In genomic region chr13:105153955-105154354, GRCm38 (mm10) we compare ENCODE assay signal across 8 mouse cellular contexts.
A peak's percentile ranks its signal among the peaks of the same experiment; 100 is the strongest.
DNase-seq lines count a peak whose midpoint lies in the region; ATAC-seq and TF ChIP-seq lines count a peak whose summit lies in the region.

No protein-coding gene starts in this region.

- H3K36me3 ChIP-seq in forebrain, embryonic 12.5 days (replicated peaks), result no peaks in the 10 kb centered on the region
- no peaks in the 10 kb centered on the region for H3K36me3 ChIP-seq in forebrain, embryonic 16.5 days (ENCODE audit: control insufficient read depth, insufficient read depth)
- H3K36me3 ChIP-seq in limb, embryonic 11.5 days (ENCODE audit: control insufficient read depth, insufficient read depth, low read length), result no peaks in the 10 kb centered on the region
- H3K36me3 ChIP-seq in limb, embryonic 10.5 days, result no peaks in the 10 kb centered on the region
- H3K36me3 ChIP-seq in liver, embryonic 14.5 days (replicated peaks; ENCODE audit: control insufficient read depth, insufficient read depth, low read depth), result no peaks in the 10 kb centered on the region

- H3K4me1 ChIP-seq in forebrain, embryonic 12.5 days, result no peaks in the 10 kb centered on the region
- no peaks in the 10 kb centered on the region for H3K4me1 ChIP-seq in forebrain, embryonic 16.5 days (replicated peaks; ENCODE audit: control insufficient read depth, insufficient read depth, low read length)
- H3K4me1 ChIP-seq in limb, embryonic 11.5 days (ENCODE audit: control insufficient read depth, insufficient read depth, low read length), result no peaks in the 10 kb centered on the region
- no peaks in the 10 kb centered on the region for H3K4me1 ChIP-seq in limb, embryonic 10.5 days
- H3K4me1 ChIP-seq in bone marrow, adult 2 months (ENCODE audit: control insufficient read depth, insufficient read depth, low read length), result no peaks in the 10 kb centered on the region; the same call in 1 of the 2 replicates
- H3K4me1 ChIP-seq in liver, embryonic 14.5 days (replicated peaks; ENCODE audit: control insufficient read depth in 2 of 2, insufficient read depth in 2 of 2, low read length in 1 of 2), result peaks cover 0 to 2% of the 10 kb centered on the region in 2 experiments; a peak in 1 of 4 replicates

- no peak for TF ChIP-seq EP300 in liver, embryonic 14.5 days (IDR thresholded peaks at IDR 0.05; ENCODE audit: low read depth)

- no peaks in the 10 kb centered on the region for H3K27me3 ChIP-seq in forebrain, embryonic 12.5 days
- H3K27me3 ChIP-seq in forebrain, embryonic 16.5 days (replicated peaks; ENCODE audit: control insufficient read depth, insufficient read depth, low read length), result no peaks in the 10 kb centered on the region
- no peaks in the 10 kb centered on the region for H3K27me3 ChIP-seq in limb, embryonic 11.5 days (ENCODE audit: control insufficient read depth, insufficient read depth, low read length)
- H3K27me3 ChIP-seq in limb, embryonic 10.5 days (ENCODE audit: low read depth, poor library complexity, severe bottlenecking), result no peaks in the 10 kb centered on the region
- no peaks in the 10 kb centered on the region for H3K27me3 ChIP-seq in liver, embryonic 14.5 days (ENCODE audit: control insufficient read depth, insufficient read depth, low read length)

- H3K4me3 ChIP-seq in forebrain, embryonic 12.5 days (replicated peaks), result no peak overlapping the region
- H3K4me3 ChIP-seq in forebrain, embryonic 16.5 days (replicated peaks; ENCODE audit: low read length), result no peak overlapping the region
- H3K4me3 ChIP-seq in limb, embryonic 11.5 days (ENCODE audit: low read depth, low read length), result no peak overlapping the region
- no peak overlapping the region for H3K4me3 ChIP-seq in limb, embryonic 10.5 days
- H3K4me3 ChIP-seq in bone marrow, adult 2 months (replicated peaks; ENCODE audit: control insufficient read depth, low read depth, low read length), result no peak overlapping the region
- H3K4me3 ChIP-seq in liver, embryonic 14.5 days (ENCODE audit: insufficient read depth in 1 of 2, low read depth in 2 of 2, low read length in 2 of 2), result no peak overlapping the region

- TF ChIP-seq POLR2A in bone marrow, adult 2 months (IDR thresholded peaks at IDR 0.05; ENCODE audit: borderline replicate concordance, control insufficient read depth, low read depth, low read length), result no peak

- 0 out of 2 replicates have a peak, but pooled peaks have one; percentile 45 for ATAC-seq in forebrain, embryonic 12.5 days (ENCODE audit: low FRiP score)
- no peak for ATAC-seq in forebrain, embryonic 16.5 days
- ATAC-seq in limb, embryonic 11.5 days (ENCODE audit: insufficient number of reproducible peaks, low FRiP score, low TSS enrichment, low read depth), result no peak
- ATAC-seq in liver, embryonic 14.5 days (ENCODE audit: insufficient read depth), result no peak
- ATAC-seq in erythroblast, adult 5-6 weeks (replicated peaks; ENCODE audit: low FRiP score, poor library complexity, severe bottlenecking), result no peak

- H3K27ac ChIP-seq in forebrain, embryonic 12.5 days, result no peak overlapping the region
- H3K27ac ChIP-seq in forebrain, embryonic 16.5 days (ENCODE audit: low read length), result no peak overlapping the region
- H3K27ac ChIP-seq in limb, embryonic 11.5 days (replicated peaks; ENCODE audit: low read depth, low read length), result no peak overlapping the region
- no peak overlapping the region for H3K27ac ChIP-seq in limb, embryonic 10.5 days
- H3K27ac ChIP-seq in bone marrow, adult 2 months (ENCODE audit: control insufficient read depth, insufficient read depth, low read depth, low read length, poor library complexity), result no peak overlapping the region
- no peak overlapping the region for H3K27ac ChIP-seq in liver, embryonic 14.5 days

- peak; percentile 41 for DNase-seq in limb, embryonic 11.5 days (ENCODE audit: low spot score)
- no peak for DNase-seq in limb, embryonic 10.5 days (ENCODE audit: low spot score)
- DNase-seq in liver, embryonic 14.5 days (ENCODE audit: low read depth in 3 of 3, low spot score in 3 of 3), result no peak
- DNase-seq in thymus, postnatal 36 days, result peak; percentile 27 to 40

- no peak overlapping the region for H3K4me2 ChIP-seq in forebrain, embryonic 12.5 days
- no peak overlapping the region for H3K4me2 ChIP-seq in forebrain, embryonic 16.5 days (ENCODE audit: low read length)
- H3K4me2 ChIP-seq in limb, embryonic 11.5 days (ENCODE audit: low read depth, severe bottlenecking), result no peak overlapping the region
- H3K4me2 ChIP-seq in liver, embryonic 14.5 days (ENCODE audit: low read depth), result no peak overlapping the region

- WGBS in forebrain, embryonic 12.5 days, result 56% methylated on average over 4 of the region's 4 CpGs
- WGBS in forebrain, embryonic 16.5 days, result 53% methylated on average over 4 of the region's 4 CpGs
- 51% methylated on average over 4 of the region's 4 CpGs for WGBS in limb, embryonic 11.5 days
- 54% methylated on average over 4 of the region's 4 CpGs for WGBS in limb, embryonic 10.5 days
- 66% methylated on average over 4 of the region's 4 CpGs for WGBS in bone marrow, adult 2 months
- 66% methylated on average over 4 of the region's 4 CpGs for WGBS in liver, embryonic 14.5 days (ENCODE audit: insufficient replicate concordance)

- TF ChIP-seq CTCF in bone marrow, adult 2 months (IDR thresholded peaks at IDR 0.05; ENCODE audit: control insufficient read depth, insufficient read depth, low read length), result peak; percentile 47
- TF ChIP-seq CTCF in liver, embryonic 14.5 days (IDR thresholded peaks at IDR 0.05; ENCODE audit: low read depth), result peak; percentile 69

- H3K9ac ChIP-seq in forebrain, embryonic 12.5 days, result no peak overlapping the region
- H3K9ac ChIP-seq in forebrain, embryonic 16.5 days (replicated peaks; ENCODE audit: low read depth, low read length), result no peak overlapping the region
- no peak overlapping the region for H3K9ac ChIP-seq in limb, embryonic 11.5 days (ENCODE audit: low read length)
- H3K9ac ChIP-seq in liver, embryonic 14.5 days (replicated peaks), result no peak overlapping the region

- H3K9me3 ChIP-seq in forebrain, embryonic 12.5 days, result no peaks in the 10 kb centered on the region
- H3K9me3 ChIP-seq in forebrain, embryonic 16.5 days (ENCODE audit: control insufficient read depth, low read length), result no peaks in the 10 kb centered on the region
- no peaks in the 10 kb centered on the region for H3K9me3 ChIP-seq in limb, embryonic 11.5 days (ENCODE audit: control insufficient read depth, low read length)
- H3K9me3 ChIP-seq in limb, embryonic 10.5 days (replicated peaks), result no peaks in the 10 kb centered on the region
- H3K9me3 ChIP-seq in liver, embryonic 14.5 days (ENCODE audit: control insufficient read depth, low read length), result no peaks in the 10 kb centered on the region

Comparison
In these comparisons a context has a peak if more than half of its experiments do, and no peak if none do; other contexts are left out.
1. DNase-seq: peak in limb, embryonic 11.5 days (single experiment) and thymus, postnatal 36 days (2 of 2); none in limb, embryonic 10.5 days (single experiment) and liver, embryonic 14.5 days (0 of 3).